Mouse (Mus musculus) heart, postnatal 0 days (tissue): ENCODE results near the gene Hoxb4.

Experiments
- CTCF ChIP-seq: IDR thresholded peaks from 2 replicates; pipeline ENCODE4 v1.5.1; 2016; ENCODE audit warnings: antibody characterized with exemption, control low read depth, low read depth
- EP300 ChIP-seq: IDR thresholded peaks from 2 replicates; pipeline ENCODE4 v1.6.1; 2016; ENCODE audit warnings: antibody characterized with exemption, low read depth

DNA sequence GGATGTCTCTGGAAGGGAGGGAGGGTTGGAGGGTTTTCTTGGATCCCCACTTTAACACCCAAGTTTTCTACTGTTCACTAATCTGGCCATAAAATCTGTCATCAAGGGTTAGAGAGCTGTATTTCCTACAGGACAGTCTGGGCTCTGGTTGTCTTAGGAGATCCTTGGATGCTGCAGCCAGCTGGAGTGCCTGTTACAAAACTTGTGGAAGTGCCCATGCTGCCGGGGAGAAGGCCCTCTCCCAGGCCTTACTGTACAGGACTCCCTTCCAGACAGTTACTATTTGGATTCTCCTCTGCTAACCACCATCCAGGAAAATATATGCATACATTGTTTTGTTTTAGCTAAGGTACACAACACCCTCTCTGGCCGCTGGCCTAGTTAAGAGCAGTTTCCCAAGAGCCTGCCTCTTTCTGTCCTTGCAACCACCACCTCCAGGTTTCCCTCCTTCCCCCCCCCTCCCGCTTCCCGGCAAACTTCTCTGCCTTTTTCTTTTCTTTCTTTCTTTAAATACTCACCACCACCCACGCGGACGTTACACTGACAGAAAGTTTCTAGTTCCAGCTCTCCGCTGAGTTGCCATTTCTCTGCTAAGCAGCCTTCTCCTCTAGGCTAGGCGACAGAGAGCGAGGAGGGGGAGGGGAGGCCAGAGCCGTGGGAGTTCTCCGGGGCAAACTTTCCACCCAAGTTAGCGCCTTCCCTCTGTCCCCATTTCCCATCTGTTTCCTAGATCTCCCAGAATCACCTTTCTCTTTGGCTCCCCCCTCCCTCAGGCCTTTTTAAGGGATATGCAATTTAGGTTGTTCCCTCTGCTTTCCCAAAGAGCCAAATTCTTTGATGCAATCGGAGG is 31.6 kb downstream of the Hoxb4 start:
- no peak for TF ChIP-seq CTCF
- TF ChIP-seq EP300 = no peak
